Mouse (Mus musculus) ES-Bruce4 (cell line): ENCODE measurements around the gene Mrpl58.

ENCODE experiments used
- CTCF ChIP-seq: IDR thresholded peaks from one replicate; pipeline ENCODE4 v1.8.1; 2011; ENCODE audit warnings: low read depth, low read length
- POLR2A ChIP-seq: IDR thresholded peaks from one replicate; pipeline ENCODE4 v1.8.1; 2011; ENCODE audit warnings: low read length; ENCODE audit not compliant: insufficient read depth

- TF ChIP-seq POLR2A (no peak), CTCF (no peak)
These were observed 33.2 kb upstream of the Mrpl58 start for GRCm38 (mm10) chr11:115370368-115370767.
